Mouse (Mus musculus) right cerebral cortex, postnatal 25 days (tissue): ENCODE data around the gene Slc24a4.

Source experiments
- DNase-seq: peaks from one replicate; pipeline ENCODE4 v3.0.0; 2022

Gene Slc24a4

GRCm38 (mm10) chr12:102287904-102288602 is 159.5 kb downstream of the Slc24a4 start:
- DNase-seq = no peak

- no peak for DNase-seq
Measured at GRCm38 (mm10) chr12:102288846-102289245, 160.3 kb downstream of the Slc24a4 start.

GRCm38 (mm10) chr12:102289568-102289967 is 161.0 kb downstream of the Slc24a4 start:
- no peak for DNase-seq

GRCm38 (mm10) chr12:102290662-102291061 is 162.1 kb downstream of the Slc24a4 start:
- no peak for DNase-seq

GRCm38 (mm10) chr12:102291686-102292085 is 163.2 kb downstream of the Slc24a4 start:
- no peak for DNase-seq

GRCm38 (mm10) chr12:102292501-102293215 is 164.1 kb downstream of the Slc24a4 start:
- DNase-seq = no peak

- no peak for DNase-seq
Measured at GRCm38 (mm10) chr12:102294634-102295033, 166.1 kb downstream of the Slc24a4 start.

- DNase-seq = no peak
Measured at GRCm38 (mm10) chr12:102295230-102295629, 166.7 kb downstream of the Slc24a4 start.

GRCm38 (mm10) chr12:102295662-102296061 is 167.1 kb downstream of the Slc24a4 start:
- DNase-seq = no peak

GRCm38 (mm10) chr12:102296361-102296760 is 167.8 kb downstream of the Slc24a4 start:
- no peak for DNase-seq

- no peak for DNase-seq
Measured at GRCm38 (mm10) chr12:102296967-102297366, 168.4 kb downstream of the Slc24a4 start.

GRCm38 (mm10) chr12:102299209-102299608 is 170.7 kb downstream of the Slc24a4 start:
- DNase-seq = no peak

GRCm38 (mm10) chr12:102301585-102301984 is 173.1 kb downstream of the Slc24a4 start:
- DNase-seq = no peak

GRCm38 (mm10) chr12:102302322-102302721 is 173.8 kb downstream of the Slc24a4 start:
- no peak for DNase-seq

- no peak for DNase-seq
Measured at GRCm38 (mm10) chr12:102302831-102303351, 174.4 kb downstream of the Slc24a4 start.

GRCm38 (mm10) chr12:102303867-102304266 is 175.3 kb downstream of the Slc24a4 start:
- DNase-seq = no peak

GRCm38 (mm10) chr12:102305069-102305836 is 176.7 kb downstream of the Slc24a4 start:
- no peak for DNase-seq

GRCm38 (mm10) chr12:102308001-102308456 is 179.5 kb downstream of the Slc24a4 start:
- no peak for DNase-seq

GRCm38 (mm10) chr12:102308457-102309011 is 180.0 kb downstream of the Slc24a4 start:
- no peak for DNase-seq

GRCm38 (mm10) chr12:102309099-102309799 is 180.7 kb downstream of the Slc24a4 start:
- no peak for DNase-seq

- no peak for DNase-seq
Measured at GRCm38 (mm10) chr12:102309800-102310195, 181.3 kb downstream of the Slc24a4 start.

GRCm38 (mm10) chr12:102310261-102310660 is 181.7 kb downstream of the Slc24a4 start:
- DNase-seq = no peak
